Mouse (Mus musculus) heart, postnatal 36 days (tissue): ENCODE data around the gene Rfx4. TPM values are rescaled to one million over a fixed set of nuclear protein-coding genes. Genes with fewer than 3 reads are reported as not detected.

Experiments
- DNase-seq, 2 experiments: peaks; one replicate each; pipeline ENCODE4 v3.0.0; 2021 to 2022
- intact Hi-C: fragments of 180-260 bp; cut with DNase I; formaldehyde crosslinking; loops from one replicate; pipeline ENCODE4 v1.15.1; 2025
- total RNA-seq, 2 experiments: library from RNA; stranded (reverse); gene quantifications; 2 replicates each; pipeline ENCODE4 v1.2.3; 2021

The Rfx4 gene
- total RNA-seq, 2 experiments from 2014 or later = 0.08 TPM; not detected in 1

DNA sequence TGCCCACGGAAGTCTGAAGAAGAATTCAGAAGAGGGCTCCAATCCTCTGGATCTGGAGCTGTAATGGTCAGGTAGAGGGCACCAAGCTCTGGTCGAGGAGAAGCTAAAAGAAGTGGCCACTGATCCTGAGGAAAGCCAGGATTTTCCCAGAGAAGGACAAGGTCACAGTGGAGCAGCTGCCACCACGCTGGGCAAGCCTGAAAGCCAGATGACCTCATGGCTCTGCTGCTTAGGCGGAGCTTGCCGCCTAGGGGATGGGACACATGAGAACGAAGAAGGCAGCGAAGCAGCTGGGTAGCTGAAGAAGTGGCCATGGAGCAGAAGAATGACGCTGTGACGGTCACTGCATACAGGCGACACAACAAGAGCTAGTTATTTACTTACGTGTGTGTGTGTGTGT is 99.6 kb downstream of the Rfx4 start:
- DNase-seq = no peak
- intact Hi-C loops = no loop called here

GRCm38 (mm10) chr10:84858371-84858770 is 102.5 kb downstream of the Rfx4 start:
- no peak for DNase-seq
- intact Hi-C loops = no loop called here

GRCm38 (mm10) chr10:84858806-84859496 is 103.1 kb downstream of the Rfx4 start:
- intact Hi-C loops = no loop called here
- DNase-seq = no peak

DNA sequence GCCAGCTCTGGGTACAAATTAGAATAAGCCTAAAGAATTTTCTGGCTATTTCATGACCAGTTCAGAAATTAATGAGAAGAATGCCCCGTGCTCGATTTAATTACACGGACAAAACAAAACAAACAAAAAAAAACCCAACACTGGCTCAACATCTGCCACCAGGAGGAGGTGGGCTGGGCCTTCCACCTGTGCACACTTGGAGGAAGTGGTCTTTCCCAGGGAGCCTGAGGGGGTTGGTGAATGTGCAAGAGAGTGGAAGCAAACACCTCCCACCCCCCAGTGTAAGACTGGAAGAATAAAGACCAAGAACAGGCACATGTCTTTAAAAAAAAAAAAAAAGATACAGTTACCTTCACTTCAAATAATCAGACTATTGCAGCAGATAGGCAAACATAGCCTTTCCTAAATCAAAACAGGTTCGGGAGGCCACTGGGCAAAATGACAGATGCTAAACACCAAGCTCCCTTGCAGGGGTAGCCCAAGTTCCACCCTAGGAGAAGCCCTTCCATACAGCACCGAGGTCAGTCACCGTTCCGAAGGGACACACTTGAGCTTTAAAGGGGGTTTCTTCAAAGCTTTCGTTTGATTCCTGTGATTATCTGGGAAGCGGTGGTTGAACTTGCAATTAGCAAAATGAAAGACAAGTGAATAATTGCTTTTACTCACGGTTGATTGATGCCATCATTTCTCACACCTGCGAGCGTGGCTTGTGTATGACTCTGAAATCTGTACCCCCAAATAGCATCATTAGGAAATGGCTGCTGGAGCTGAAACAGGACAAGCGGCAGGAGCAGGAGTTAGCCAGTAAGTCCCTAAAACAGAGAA is 103.9 kb downstream of the Rfx4 start:
- DNase-seq = no peak
- intact Hi-C loops = no loop called here

DNA sequence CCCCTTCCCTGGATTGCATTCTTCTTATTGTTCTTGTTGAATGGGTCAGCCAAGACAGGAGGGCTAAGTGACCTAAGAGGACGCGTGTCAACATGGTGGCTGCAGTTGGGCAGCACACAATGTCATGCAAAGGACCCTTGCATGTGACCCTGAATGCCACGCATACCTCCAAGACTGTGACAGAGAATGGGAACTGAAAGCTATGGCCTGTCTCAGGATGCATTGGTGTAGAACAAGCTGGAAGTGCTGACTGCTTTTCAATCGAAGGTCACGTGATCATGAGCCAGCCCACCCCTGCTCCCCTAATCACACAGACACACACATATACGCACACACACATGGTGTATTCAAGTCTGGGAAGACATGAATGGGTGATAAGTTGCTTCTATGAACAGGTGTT is 107.6 kb downstream of the Rfx4 start:
- intact Hi-C loops = no loop called here
- DNase-seq = no peak

DNA sequence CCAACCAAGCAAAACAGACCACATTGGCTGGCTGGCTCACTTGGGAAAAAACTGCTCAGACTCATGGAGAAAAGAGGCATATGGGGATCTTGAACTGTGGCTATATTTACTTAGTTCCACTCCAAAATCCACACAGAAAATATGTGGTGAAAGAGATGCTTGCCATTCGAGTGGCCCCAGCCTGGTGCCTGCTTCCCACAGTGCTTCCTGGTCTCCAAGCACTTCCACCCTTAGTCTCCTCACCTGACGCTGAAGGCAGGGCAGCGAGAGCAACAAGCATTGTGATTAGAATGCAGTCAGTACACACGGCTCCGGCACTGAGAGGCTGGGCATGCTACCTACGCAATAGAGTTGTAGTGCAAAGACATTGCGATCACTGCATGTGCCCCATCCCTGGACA is 111.7 kb downstream of the Rfx4 start:
- intact Hi-C loops = no loop called here
- no peak for DNase-seq

DNA sequence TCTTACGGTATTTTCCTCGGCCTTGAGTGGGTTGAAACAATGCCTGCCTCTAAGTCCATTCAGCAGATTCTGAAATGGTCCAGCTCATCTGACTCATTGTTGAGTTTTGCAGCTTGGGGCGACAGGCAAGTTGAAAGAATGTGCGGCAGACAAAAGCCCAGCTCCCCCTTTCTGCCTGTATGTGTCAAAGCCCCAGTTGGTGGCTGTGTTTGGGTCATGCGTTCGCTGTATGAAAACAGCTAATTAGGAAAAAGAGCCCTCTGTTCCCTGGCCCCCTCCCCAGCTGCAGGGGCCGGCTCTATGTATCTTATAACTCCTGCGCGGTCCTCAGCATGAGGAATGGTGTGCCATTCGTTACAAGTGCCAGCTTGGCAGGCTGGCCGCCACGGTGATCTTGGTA is 115.4 kb downstream of the Rfx4 start:
- intact Hi-C loops = no loop called here
- DNase-seq = no peak

GRCm38 (mm10) chr10:84871921-84872320 is 116.1 kb downstream of the Rfx4 start:
- intact Hi-C loops = no loop called here
- no peak for DNase-seq

DNA sequence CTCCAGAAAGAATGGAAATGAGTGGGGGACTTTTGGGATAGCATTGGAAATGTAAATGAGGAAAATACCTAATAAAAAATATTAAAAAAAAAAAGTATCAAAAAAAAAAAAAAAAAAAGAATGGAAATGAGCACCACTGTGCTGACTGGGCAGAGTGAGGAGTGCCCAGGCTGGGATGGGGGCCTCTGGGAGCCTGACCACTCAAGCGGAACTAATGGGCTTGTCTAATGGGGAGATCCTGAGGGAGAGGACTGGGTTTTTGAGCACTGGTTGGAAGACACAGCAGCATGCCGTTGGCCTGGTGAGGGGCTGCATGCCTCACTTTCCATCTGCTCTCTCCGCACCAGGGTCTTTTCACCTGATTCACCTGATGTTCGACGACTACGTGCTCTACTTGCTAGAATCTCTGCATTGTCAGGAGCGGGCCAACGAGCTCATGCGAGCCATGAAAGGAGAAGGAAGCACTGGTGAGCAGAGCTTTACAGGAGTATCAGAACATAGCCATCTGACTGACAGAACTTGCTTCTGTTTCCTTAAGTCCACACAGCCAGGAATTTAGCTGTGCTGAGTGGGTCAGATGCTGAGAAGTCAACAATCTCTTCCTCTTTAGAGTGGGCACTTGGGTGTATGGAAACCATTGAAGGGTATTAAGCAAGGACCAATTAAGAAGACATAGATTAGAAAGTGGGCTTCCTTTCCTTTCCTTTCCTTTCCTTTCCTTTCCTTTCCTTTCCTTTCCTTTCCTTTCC is 124.1 kb downstream of the Rfx4 start:
- DNase-seq = no peak
- intact Hi-C loops = no loop called here

DNA sequence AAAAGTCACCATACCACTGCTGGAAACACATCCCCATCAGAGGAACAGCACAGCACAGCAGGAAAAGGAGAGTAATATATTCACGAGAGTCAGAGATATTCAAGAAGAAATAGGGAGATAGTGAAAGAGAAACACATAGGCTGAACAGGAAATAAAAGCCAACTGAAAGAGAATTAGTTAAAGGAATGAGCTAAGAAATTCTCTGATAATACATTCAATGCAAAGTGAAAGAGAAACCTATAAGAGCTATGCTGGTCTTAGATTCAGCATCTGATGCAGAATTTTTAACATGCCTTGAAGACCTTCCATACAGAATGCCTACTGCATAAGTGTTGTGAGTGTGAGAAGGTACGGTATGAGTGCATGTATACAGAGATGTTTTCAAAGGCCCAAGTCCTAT is 126.7 kb downstream of the Rfx4 start:
- no peak for DNase-seq

DNA sequence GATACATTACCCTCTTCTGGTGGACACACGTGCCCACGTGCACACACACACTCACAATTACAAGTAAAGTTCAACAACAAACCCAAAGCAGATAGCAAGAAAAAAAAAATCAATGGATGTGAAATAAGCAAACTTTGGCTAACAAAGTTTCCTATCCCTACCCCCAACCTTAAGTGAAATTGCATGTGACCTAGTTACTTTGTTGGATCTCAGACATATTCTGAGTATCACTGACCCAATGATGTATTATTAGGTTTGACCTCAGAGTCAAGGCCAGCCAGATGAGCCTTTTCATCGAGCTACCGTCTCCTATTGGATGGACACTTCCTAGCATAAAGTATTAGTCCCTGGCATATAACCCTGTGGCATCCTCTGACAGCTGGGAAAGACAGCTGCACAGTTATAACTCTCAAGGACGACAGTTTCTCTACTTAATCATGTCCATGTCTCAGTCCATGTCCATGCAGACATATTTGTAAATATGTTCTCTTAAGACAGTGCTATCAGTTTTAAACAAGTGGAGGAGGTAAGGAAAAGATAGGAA is 129.6 kb downstream of the Rfx4 start:
- intact Hi-C loops = no loop called here
- no peak for DNase-seq

More for the DNA sequence above, 126.7 kb downstream of the Rfx4 start:
- intact Hi-C loops = no loop called here

DNA sequence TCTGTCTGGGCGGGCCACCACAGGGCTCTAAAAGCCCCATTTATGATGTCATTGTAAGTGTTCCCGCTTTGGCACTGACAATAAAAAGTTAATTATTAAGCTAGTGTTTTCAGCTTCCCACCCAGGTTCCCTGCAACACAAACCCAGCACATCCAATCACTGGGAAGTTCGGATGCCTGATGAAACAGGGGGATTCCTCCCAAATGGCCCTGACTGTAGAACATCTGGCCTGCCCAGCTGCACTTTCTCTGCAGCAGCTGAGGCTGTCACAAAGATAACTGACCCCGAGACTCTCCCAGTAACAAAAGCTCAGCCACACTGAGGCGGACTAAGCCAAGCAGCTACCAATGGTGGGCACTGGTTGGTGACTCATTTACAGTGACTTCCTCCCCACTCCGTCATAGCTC is 130.4 kb downstream of the Rfx4 start:
- intact Hi-C loops = no loop called here
- DNase-seq = peak; percentile 17 to 33

GRCm38 (mm10) chr10:84886785-84887184 is 130.9 kb downstream of the Rfx4 start:
- DNase-seq = no peak
- intact Hi-C loops = no loop called here

GRCm38 (mm10) chr10:84889096-84889846 is 133.4 kb downstream of the Rfx4 start:
- intact Hi-C loops = no loop called here
- no peak for DNase-seq

DNA sequence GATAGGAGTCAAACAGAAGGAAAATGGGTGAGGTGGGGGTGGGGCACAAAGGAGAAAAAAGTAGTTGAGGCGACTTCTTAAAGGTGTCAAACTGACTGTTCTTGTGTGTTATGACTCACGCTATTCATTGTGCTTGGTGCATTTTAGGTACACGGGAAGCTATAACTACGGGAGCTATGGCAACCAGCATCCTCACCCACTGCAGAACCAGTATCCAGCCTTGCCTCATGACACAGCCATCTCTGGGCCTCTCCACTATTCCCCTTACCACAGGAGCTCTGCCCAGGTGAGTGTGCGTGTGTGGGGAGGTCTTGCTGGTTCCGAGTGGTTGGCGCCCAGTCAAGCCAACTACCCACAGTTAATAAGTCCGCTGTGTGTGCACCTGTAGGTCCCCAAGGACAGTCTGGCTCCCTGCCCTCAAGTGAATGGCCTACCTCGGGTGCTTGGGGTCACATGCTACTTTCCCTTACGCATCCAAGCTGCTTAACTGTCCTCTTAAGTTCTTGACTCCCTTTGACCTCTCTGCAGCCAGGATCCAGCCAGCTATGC is 140.0 kb downstream of the Rfx4 start:
- intact Hi-C loops = no loop called here
- DNase-seq = no peak

- intact Hi-C loops = no loop called here
- DNase-seq = no peak
These were observed 141.4 kb downstream of the Rfx4 start for GRCm38 (mm10) chr10:84896941-84897930.

DNA sequence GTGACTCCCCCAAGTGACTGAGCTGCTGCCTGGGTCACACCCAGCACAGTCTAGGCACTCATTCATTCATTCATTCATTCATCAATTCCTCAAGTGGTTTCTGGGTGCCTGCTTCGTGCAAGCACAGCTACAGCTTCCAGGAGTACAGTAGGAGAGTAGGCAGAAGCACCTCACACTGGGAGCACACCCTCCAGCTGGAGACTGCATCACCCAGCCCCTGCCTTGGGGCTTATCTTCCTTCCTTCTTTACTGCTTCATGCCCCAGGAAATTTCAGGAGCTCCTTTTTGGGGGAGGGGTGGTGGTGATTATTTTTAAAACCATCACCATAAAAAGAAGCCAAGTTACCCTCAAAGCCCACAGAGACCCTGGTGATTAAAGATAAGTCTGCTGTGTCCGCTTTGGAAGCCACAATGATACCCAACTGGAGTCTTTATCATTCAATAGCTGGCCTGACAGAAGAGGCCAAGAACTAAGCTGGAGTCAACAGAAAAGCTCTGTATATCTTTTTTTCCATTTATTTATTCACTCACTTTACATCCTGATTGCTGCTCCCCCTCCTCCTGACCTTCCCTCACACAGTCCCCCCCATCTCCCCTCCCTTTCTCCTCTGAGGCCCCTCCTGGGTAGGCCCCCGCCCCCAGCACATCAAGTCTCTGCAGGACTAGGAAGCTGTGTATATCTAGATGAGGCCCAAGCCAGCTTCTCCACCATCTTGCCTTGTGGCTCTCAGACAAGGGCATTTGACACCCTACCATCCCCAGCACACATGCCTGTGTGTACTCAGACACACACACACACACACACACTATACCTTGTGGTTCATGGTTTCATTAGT is 142.5 kb downstream of the Rfx4 start:
- intact Hi-C loops = no loop called here
- DNase-seq = no peak

- peak in 1 of 2 experiments; percentile 14 for DNase-seq
- intact Hi-C loops = no loop called here
These were observed 145.8 kb downstream of the Rfx4 start for GRCm38 (mm10) chr10:84901676-84902075.
